Mouse (Mus musculus) layer of hippocampus, adult 6 months (tissue): Measurements from ENCODE around the gene Trmt2b. TPM values are rescaled to one million over a fixed set of nuclear protein-coding genes. Genes with fewer than 3 reads are reported as not detected.

Source experiments
- long read RNA-seq, 2 experiments: library from polyadenylated mRNA; unstranded; transcript quantifications; one replicate each; pipeline ENCODE4 v2.0.0; 2019 to 2020
- polyA plus RNA-seq: library from polyadenylated mRNA; unstranded; fragments of <200 nt; fragmentation: Nextera tagmentation; gene quantifications from 2 replicates; pipeline ENCODE4 v1.2.3, GENCODE M21; 2021

Trmt2b gene
- 7.0 and 8.2 TPM in 2 replicates for polyA plus RNA-seq
- long read RNA-seq, experiment 1, transcript Trmt2b-202 (13 exons, 3,119 nt) = major isoform, 7 of 12 reads
- long read RNA-seq, experiment 1, partial matches to known transcripts = 3 of 12 reads
- long read RNA-seq, experiment 1, other reads (novel, unspliced or antisense) = 2 of 12 reads
- long read RNA-seq, experiment 2, full-length matches to known transcripts = 84 of 107 reads
- long read RNA-seq, experiment 2, partial matches to known transcripts = 4 of 107 reads
- long read RNA-seq, experiment 2, other reads (novel, unspliced or antisense) = 19 of 107 reads

GRCm38 (mm10) chrX:134276275-134277160 lies at the start of gene Trmt2b:
Gene Trmt2b, minus strand, starts transcription at chrX:134276984.

GRCm38 (mm10) chrX:134307534-134308274 lies 30.9 kb upstream of the Trmt2b start, which contains the start of gene Cenpi:
Gene Cenpi, plus strand, starts transcription at chrX:134308084.

DNA sequence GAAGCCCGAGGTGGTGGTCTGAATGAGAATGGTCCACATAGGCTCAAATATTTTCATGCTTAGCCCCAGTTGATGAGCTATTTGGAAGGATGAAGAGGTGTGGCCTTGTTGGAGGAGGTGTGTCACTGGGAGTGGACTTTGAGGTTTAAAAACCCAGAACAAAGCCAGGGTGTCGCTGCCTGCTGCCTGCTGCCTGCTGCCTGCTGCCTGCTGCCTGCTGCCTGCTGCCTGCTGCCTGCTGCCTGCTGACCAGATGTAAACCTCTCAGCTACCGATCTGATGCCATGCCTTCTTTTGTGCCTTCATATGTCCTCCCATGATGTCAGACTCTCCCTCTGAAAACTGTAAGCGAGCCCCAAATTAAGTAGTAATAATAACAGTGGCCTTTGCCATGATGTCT lies 54.9 kb downstream of the Trmt2b start, which contains the start of gene Nox1:
Gene Nox1, minus strand, starts transcription at position 101 of the 400 bp plus-strand sequence.

GRCm38 (mm10) chrX:134187201-134187600 lies 89.6 kb downstream of the Trmt2b start, which contains the start of gene Arl13a:
Gene Arl13a, plus strand, starts transcription at chrX:134187501.

Other genes starting within 250 kb of the Trmt2b start
- 28.4 and 33.6 TPM in 2 replicates for gene Cstf2, start 217.8 kb downstream of the Trmt2b start, polyA plus RNA-seq
- gene Xkrx, start 114.9 kb downstream of the Trmt2b start, polyA plus RNA-seq = 0.36 and 0.39 TPM in 2 replicates
- gene Arl13a, start 89.5 kb downstream of the Trmt2b start, polyA plus RNA-seq = not detected in 2 replicates
- gene Nox1, start 55.0 kb downstream of the Trmt2b start, polyA plus RNA-seq = 0.13 and 0.15 TPM in 2 replicates
- 57.6 and 58.7 TPM in 2 replicates for gene Tmem35a, start 18.2 kb upstream of the Trmt2b start, polyA plus RNA-seq
- 0.14 and 0.43 TPM in 2 replicates for gene Cenpi, start 31.1 kb upstream of the Trmt2b start, polyA plus RNA-seq
- 9.5 and 9.9 TPM in 2 replicates for gene Drp2, start 127.6 kb upstream of the Trmt2b start, polyA plus RNA-seq
- gene Taf7l, start 199.5 kb upstream of the Trmt2b start, polyA plus RNA-seq = not detected in 2 replicates